Mouse (Mus musculus) megakaryocyte-erythroid progenitor cell, adult 5 weeks (primary cell): Measurements from ENCODE around the gene Ptpn18. TPM values are rescaled to one million over a fixed set of nuclear protein-coding genes. Genes with fewer than 3 reads are reported as not detected.

Experiments
- polyA plus RNA-seq: library from polyadenylated mRNA; stranded (reverse); fragments of >175 nt; gene quantifications from 2 replicates; pipeline ENCODE4 v1.2.3, GENCODE M21; 2012

The Ptpn18 gene
- 675 and 693 TPM in 2 replicates for polyA plus RNA-seq

DNA sequence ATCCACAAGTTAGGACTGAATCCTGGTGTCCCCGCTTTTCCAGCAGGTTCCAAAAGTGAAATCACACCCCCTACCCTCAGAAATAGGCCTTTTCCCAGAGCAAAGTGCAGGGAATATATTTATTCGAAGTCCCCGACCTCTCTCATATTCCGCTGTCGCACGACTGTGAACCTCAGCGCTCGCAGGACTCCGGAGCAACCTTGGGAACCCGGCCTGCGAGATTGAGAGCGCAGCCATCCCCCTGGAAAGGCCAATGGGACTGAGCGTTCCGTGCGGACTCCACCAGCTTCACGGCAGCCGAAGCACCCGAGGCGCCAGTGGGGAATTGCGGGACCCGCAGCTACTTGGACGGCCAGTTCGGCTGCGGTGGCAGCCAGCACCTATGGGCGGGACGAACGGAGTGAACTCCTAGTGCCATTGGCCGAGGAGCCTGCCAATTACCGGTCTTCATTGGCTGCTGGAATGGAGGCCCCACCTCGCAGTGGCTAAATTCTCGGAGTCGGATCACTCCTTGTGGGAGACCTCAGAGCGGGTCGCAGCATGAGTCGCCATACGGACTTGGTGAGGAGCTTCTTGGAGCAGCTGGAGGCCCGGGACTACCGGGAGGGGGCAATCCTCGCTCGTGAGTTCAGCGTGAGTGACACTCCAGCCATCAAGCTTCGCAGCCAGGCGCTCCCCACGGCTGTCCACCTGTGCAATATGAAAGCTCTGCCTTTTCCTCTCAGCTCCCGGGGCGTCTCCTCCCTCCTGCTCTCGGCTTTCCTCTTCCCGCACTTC lies at the start of gene Ptpn18:
Ptpn18 (plus strand) TSS at position 479 of the 777 bp plus-strand sequence.

DNA sequence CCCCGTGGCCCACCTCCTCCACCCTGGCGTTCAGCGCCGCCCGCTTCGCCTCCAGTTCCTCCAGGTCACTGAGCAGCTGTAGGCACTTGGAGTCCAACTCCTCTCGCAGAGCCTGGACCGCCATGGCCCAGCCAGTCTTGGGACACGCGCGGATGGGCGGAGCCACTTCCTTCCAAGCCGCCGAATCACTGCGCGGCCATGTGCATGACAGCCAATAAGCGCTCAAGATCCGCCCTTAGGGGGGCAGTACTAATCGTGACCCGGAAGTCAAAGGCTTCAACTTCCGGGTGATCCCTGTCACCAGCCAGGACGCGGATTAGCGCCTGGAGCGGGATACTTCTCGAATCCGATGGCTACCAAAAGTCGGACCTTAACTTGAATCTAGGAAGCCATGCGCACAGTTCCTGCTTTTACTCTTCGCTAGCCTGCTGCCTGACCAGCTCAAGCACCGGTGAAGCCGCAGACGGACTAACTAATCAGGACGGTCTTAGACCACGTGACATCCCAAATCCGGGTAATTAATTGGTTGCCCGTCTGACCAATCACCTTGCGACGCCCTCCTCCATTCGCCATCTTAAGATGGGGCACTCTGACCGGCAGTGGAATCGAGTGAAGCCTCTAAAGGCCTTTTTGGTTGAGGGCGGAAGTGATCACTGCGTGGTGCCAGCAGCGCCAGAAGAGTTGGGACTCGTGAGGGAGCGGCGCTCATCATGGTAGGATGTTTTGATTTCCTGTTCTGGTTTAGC lies 20.2 kb upstream of the Ptpn18 start, which contains the start of the genes Ccdc115 and Imp4:
Ccdc115 (minus strand) TSS at position 458 of the 746 bp plus-strand sequence.
Imp4 (plus strand) TSS at position 637 of the 746 bp plus-strand sequence.

Other genes starting within 250 kb of the Ptpn18 start
- gene Ccdc115, start 20.1 kb upstream of the Ptpn18 start, polyA plus RNA-seq, result 38.7 and 41.0 TPM in 2 replicates
- gene Imp4, start 19.9 kb upstream of the Ptpn18 start, polyA plus RNA-seq, result 83.2 and 84.6 TPM in 2 replicates
- 0.11 and 0.23 TPM in 2 replicates for gene Prss39, start 38.6 kb downstream of the Ptpn18 start, polyA plus RNA-seq
- gene Cfc1, start 75.9 kb downstream of the Ptpn18 start, polyA plus RNA-seq, result 0.13 TPM in 1 of 2 replicates, not detected in the other
- not detected in 2 replicates for gene Prss40, start 101.2 kb downstream of the Ptpn18 start, polyA plus RNA-seq
- gene Amer3, start 119.9 kb downstream of the Ptpn18 start, polyA plus RNA-seq, result not detected in 2 replicates